Mouse (Mus musculus): Measurements from ENCODE around the gene Fry. TPM values are rescaled to one million over a fixed set of nuclear protein-coding genes. Genes with fewer than 3 reads are reported as not detected.

Fry gene
- 4.0 and 4.1 TPM in 2 replicates for polyA plus RNA-seq (2016; fragmentation: Nextera tagmentation; extraction: Ambion mirVana)

DNA sequence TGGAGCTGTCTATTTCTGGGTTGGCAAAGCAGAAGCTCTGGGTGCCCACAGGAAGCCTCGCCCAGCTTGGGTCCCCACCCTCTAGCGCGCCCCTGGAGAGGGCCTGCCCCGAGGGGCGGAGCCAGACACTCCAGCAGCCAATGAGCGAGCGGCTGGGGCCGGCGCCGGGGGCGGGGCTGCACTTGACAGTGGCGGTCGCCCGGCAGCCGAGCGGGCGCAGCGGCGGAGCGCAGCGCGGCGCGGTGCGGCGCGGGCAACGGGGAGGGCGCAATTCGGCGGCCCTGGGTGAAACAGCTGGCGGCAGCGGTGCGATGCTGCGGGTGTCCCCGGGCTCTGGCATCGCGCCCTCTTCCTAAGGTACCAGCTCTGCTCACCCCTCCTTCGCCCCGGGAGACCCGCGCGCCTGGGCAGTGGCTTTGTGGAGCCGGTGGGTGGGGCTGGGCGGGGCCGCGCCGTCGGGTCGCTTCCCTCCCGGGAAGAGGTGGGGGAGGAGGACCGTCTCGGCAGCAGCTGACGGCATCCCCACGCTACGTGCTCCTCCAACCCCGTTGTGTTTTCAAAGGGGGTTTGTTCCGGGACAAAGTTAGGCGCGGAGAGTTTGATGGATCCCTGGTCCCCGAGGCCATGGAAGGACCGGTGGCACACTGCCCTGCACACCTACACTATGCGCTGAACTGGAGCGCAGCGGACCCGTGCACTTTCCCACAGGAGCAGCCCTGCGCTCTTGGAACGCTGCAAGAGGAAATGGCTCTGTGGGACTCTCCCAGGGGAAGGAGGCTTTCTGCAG is at the start of gene Fry:
TSS of gene Fry (plus strand) at position 191 of the 787 bp plus-strand sequence.
- peak within 1 kb of the TSS; percentile 72 for H3K27ac ChIP-seq
- H3K4me3 ChIP-seq, result peak within 1 kb of the TSS; percentile 72

DNA sequence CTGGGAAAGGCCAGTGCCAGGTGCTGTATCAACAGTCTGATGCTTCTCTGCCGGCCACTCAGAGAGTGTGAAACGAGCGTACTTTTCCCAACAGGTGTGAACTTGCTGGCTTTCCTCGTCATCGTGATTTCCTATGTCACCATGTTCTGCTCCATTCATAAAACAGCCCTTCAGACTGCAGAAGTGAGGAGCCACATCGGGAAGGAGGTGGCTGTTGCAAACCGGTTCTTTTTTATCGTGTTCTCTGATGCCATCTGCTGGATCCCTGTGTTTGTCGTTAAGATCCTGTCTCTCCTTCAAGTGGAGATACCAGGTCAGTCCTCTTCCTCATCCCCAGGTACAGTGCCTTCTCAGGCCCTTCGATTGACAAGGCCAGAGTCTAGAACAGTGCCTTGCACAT is 48.4 kb upstream of the Fry start:
- no peak for ATAC-seq
- Histone ChIP-seq H3K4me3 (no peak overlapping the region), H3K27ac (no peak overlapping the region), H3K4me2 (no peak overlapping the region), H3K9ac (no peak overlapping the region), H3K4me1 (no peaks in the 10 kb centered on the region), H3K9me3 (replicated peaks) (no peaks in the 10 kb centered on the region), H3K27me3 (replicated peaks) (no peaks in the 10 kb centered on the region), H3K36me3 (no peaks in the 10 kb centered on the region)
- WGBS (ENCODE audit: insufficient replicate concordance), result 20% methylated on average over 10 of the region's 10 CpGs

More for the DNA sequence above, at the start of gene Fry:
- peak; percentile 99 for ATAC-seq
- Histone ChIP-seq H3K27me3 (replicated peaks) (peaks cover 6% of the 10 kb centered on the region; the same call in 1 of the 2 replicates), H3K9me3 (replicated peaks) (peaks cover 6% of the 10 kb centered on the region; the same call in 1 of the 2 replicates), H3K4me1 (peaks cover 27% of the 10 kb centered on the region), H3K4me2 (peak within 1 kb of the TSS; percentile 91), H3K9ac (peak within 1 kb of the TSS; percentile 70), H3K36me3 (no peaks in the 10 kb centered on the region)
- WGBS (ENCODE audit: insufficient replicate concordance), result under 1% methylated on average over 58 of the region's 68 CpGs

DNA sequence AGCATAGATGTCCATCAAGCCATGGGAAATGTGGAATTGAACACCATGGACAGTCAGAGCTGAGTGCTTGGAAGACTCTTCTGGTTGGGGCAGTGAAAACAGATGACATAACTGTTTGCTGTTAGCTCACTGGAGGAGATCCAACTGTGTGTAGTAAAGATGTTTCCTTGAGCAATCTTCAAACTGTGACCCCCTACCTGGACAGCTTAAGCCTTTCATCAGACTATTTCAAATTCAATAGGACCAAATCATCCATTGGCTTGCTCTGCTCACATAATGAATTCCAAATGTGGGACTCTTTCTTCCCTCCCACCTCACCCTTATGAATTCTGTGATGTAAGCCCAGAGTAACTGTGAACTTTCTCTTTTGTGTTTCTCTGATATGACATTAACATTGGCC is 46.7 kb upstream of the Fry start:
- H3K27ac ChIP-seq, result no peak overlapping the region
- no peak overlapping the region for H3K4me2 ChIP-seq
- ATAC-seq, result no peak
- H3K4me3 ChIP-seq, result no peak overlapping the region
- H3K36me3 ChIP-seq, result no peaks in the 10 kb centered on the region
- H3K4me1 ChIP-seq, result no peaks in the 10 kb centered on the region
- no peaks in the 10 kb centered on the region for H3K9me3 ChIP-seq (replicated peaks)
- no peak overlapping the region for H3K9ac ChIP-seq
- no peaks in the 10 kb centered on the region for H3K27me3 ChIP-seq (replicated peaks)

- Histone ChIP-seq H3K9ac (no peak overlapping the region), H3K4me3 (no peak overlapping the region), H3K4me2 (peak overlapping the region; percentile 27), H3K27me3 (replicated peaks) (no peaks in the 10 kb centered on the region), H3K27ac (no peak overlapping the region), H3K4me1 (no peaks in the 10 kb centered on the region), H3K36me3 (no peaks in the 10 kb centered on the region), H3K9me3 (replicated peaks) (no peaks in the 10 kb centered on the region)
- ATAC-seq, result 0 out of 2 replicates have a peak, but pooled peaks have one; percentile 32
- 34% methylated on average over 12 of the region's 12 CpGs for WGBS (ENCODE audit: insufficient replicate concordance)
Measured at GRCm38 (mm10) chr5:150079866-150080797, 38.3 kb upstream of the Fry start.

- Histone ChIP-seq H3K36me3 (no peaks in the 10 kb centered on the region), H3K4me1 (no peaks in the 10 kb centered on the region), H3K9ac (no peak overlapping the region), H3K9me3 (replicated peaks) (no peaks in the 10 kb centered on the region), H3K4me2 (no peak overlapping the region), H3K27me3 (replicated peaks) (no peaks in the 10 kb centered on the region), H3K4me3 (no peak overlapping the region), H3K27ac (no peak overlapping the region)
- WGBS (ENCODE audit: insufficient replicate concordance), result 60% methylated on average over 14 of the region's 14 CpGs
- no peak for ATAC-seq
Measured at GRCm38 (mm10) chr5:150082696-150083095, 35.7 kb upstream of the Fry start.

DNA sequence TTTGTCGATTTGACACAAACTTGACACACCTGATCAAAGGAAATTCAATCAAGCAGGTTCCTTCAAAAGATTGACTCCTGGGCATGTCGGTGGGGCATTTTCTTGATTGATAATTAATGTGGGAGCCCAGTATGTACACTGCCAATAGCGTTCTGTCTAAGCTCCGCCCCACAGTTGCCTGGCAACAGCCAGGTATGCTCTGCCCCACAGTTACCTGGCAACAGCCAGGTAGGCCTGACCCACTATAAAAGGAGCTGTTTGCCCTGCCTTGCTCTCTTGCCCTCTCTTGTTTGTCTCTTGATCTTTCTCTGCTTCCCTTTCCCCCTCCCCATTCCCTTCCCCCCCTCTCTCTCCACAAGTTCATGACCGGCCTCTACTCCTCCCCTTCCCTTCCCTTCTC is 35.3 kb upstream of the Fry start:
- Histone ChIP-seq H3K36me3 (no peaks in the 10 kb centered on the region), H3K4me1 (no peaks in the 10 kb centered on the region), H3K27me3 (replicated peaks) (no peaks in the 10 kb centered on the region), H3K4me2 (no peak overlapping the region), H3K27ac (no peak overlapping the region), H3K9ac (no peak overlapping the region), H3K4me3 (no peak overlapping the region), H3K9me3 (replicated peaks) (no peaks in the 10 kb centered on the region)
- WGBS (ENCODE audit: insufficient replicate concordance), result 46% methylated on average over 5 of the region's 5 CpGs
- no peak for ATAC-seq

DNA sequence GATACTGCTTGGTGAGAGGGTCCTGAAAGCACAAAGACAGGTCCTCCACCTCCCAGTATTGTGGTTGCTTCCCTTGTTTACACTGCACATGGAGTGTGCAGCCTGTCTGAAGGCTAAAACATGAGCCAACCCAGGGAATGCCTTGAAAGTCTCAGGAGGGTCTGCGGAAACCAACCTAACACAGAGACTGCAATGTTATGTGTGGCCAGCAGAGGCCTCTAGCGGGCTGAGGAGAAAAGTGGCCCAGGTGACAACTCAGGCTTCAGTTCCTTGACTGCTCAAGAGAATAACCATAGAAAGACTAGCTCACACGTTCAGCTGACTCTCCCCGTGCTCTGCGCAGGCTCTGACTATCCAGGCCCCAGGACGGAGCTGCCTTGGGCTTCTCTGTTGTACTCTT is 20.8 kb upstream of the Fry start:
- Histone ChIP-seq H3K4me1 (no peaks in the 10 kb centered on the region), H3K36me3 (no peaks in the 10 kb centered on the region), H3K9me3 (replicated peaks) (no peaks in the 10 kb centered on the region), H3K27ac (no peak overlapping the region), H3K9ac (no peak overlapping the region), H3K27me3 (replicated peaks) (no peaks in the 10 kb centered on the region; the same call in 1 of the 2 replicates), H3K4me3 (no peak overlapping the region), H3K4me2 (no peak overlapping the region)
- 10% methylated on average over 6 of the region's 6 CpGs for WGBS (ENCODE audit: insufficient replicate concordance)
- ATAC-seq, result no peak

- ATAC-seq, result no peak
- WGBS (ENCODE audit: insufficient replicate concordance), result 81% methylated on average over 12 of the region's 12 CpGs
- Histone ChIP-seq H3K36me3 (no peaks in the 10 kb centered on the region), H3K27ac (no peak overlapping the region), H3K9ac (no peak overlapping the region), H3K9me3 (replicated peaks) (no peaks in the 10 kb centered on the region), H3K27me3 (replicated peaks) (no peaks in the 10 kb centered on the region; the same call in 1 of the 2 replicates), H3K4me2 (no peak overlapping the region), H3K4me1 (no peaks in the 10 kb centered on the region), H3K4me3 (no peak overlapping the region)
Measured at GRCm38 (mm10) chr5:150098754-150099153, 19.7 kb upstream of the Fry start.

DNA sequence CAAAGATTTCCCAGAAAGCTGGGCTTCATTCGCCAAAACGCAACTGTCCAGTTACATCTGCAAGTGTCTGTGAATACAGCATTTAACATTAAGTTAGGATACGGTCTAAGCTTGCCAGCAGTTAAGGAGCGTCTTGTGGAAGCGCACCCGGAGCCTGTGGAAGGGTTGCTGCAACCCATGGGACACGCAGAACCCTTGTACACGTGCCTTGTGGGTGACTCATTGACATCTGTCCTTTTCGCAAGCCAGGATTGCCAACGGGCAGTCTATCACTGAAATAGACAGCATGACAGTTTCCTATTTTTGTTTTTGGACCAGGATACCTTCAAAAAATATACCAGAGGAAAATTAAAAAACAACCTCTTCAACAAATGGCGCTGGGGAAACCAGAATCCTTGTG is 16.7 kb upstream of the Fry start:
- H3K27me3 ChIP-seq (replicated peaks), result no peaks in the 10 kb centered on the region; the same call in 1 of the 2 replicates
- H3K4me3 ChIP-seq, result no peak overlapping the region
- H3K4me1 ChIP-seq, result no peaks in the 10 kb centered on the region
- no peak overlapping the region for H3K27ac ChIP-seq
- WGBS (ENCODE audit: insufficient replicate concordance), result 67% methylated on average over 11 of the region's 11 CpGs
- H3K4me2 ChIP-seq, result no peak overlapping the region
- no peaks in the 10 kb centered on the region for H3K36me3 ChIP-seq
- ATAC-seq, result no peak
- H3K9ac ChIP-seq, result no peak overlapping the region
- no peaks in the 10 kb centered on the region for H3K9me3 ChIP-seq (replicated peaks)

GRCm38 (mm10) chr5:150106358-150106757 is 12.1 kb upstream of the Fry start:
- ATAC-seq, result no peak
- no peaks in the 10 kb centered on the region for H3K36me3 ChIP-seq
- H3K27me3 ChIP-seq (replicated peaks), result no peaks in the 10 kb centered on the region
- no peak overlapping the region for H3K27ac ChIP-seq
- H3K9me3 ChIP-seq (replicated peaks), result no peaks in the 10 kb centered on the region
- 61% methylated on average over 7 of the region's 7 CpGs for WGBS (ENCODE audit: insufficient replicate concordance)
- no peak overlapping the region for H3K4me3 ChIP-seq
- H3K4me2 ChIP-seq, result no peak overlapping the region
- no peaks in the 10 kb centered on the region for H3K4me1 ChIP-seq
- no peak overlapping the region for H3K9ac ChIP-seq

DNA sequence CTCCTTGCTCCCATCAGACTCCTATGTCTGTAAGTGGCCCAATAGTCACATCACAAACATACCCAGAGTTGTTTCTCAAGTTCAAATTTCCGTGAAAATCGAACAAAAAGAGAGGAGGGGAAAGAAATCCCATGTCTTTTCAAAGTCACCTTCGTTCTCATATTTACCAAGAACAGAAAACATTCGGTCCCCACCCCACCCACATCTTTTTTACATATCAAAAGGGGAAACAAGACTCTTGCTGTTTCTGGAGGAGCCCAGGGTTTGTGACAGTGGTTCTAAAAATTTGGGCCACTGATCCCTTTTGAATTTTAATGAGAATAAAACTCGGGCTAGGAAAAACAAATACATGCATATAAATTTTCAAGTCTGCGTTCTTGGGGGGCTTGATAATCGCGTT is 7.2 kb upstream of the Fry start:
- no peak for ATAC-seq
- Histone ChIP-seq H3K4me2 (no peak overlapping the region), H3K4me1 (peaks cover 13% of the 10 kb centered on the region), H3K27ac (no peak overlapping the region), H3K9me3 (replicated peaks) (no peaks in the 10 kb centered on the region), H3K4me3 (no peak overlapping the region), H3K27me3 (replicated peaks) (no peaks in the 10 kb centered on the region), H3K9ac (no peak overlapping the region), H3K36me3 (no peaks in the 10 kb centered on the region)
- 45% methylated on average over 8 of the region's 8 CpGs for WGBS (ENCODE audit: insufficient replicate concordance)

- Histone ChIP-seq H3K27ac (no peak overlapping the region), H3K4me3 (no peak overlapping the region), H3K27me3 (replicated peaks) (no peaks in the 10 kb centered on the region), H3K4me2 (no peak overlapping the region), H3K36me3 (no peaks in the 10 kb centered on the region), H3K4me1 (peaks cover 21% of the 10 kb centered on the region), H3K9me3 (replicated peaks) (peaks cover 6% of the 10 kb centered on the region; the same call in 1 of the 2 replicates), H3K9ac (no peak overlapping the region)
- ATAC-seq, result no peak
- 52% methylated on average over 7 of the region's 7 CpGs for WGBS (ENCODE audit: insufficient replicate concordance)
Measured at GRCm38 (mm10) chr5:150114007-150114406, 4.4 kb upstream of the Fry start.

All from liver, embryonic 12.5 days (tissue).